Mouse (Mus musculus): ENCODE results near the gene Plch1.

The Plch1 gene

DNA sequence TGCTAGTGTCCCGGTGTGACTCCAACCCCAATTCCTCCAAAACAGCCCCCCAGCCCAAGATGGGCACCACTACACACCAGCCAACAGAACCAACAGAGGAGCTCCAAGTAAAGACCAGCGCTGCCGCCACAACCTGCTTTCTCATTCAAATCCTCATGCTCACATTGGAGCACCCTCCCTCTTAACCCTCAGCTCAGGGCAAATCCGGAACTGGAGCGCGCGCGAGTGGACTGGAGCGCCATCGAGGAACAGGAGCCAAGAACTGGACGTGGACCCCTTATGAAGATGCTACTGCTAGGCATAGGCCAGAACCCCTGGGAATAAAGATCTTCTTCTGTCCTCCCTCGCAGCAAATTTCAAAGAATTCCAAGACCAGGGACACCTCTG, at the start of gene Plch1:
Gene Plch1, minus strand, starts transcription at position 164 of the 387 bp plus-strand sequence.
- peak; percentile 36 to 44 for DNase-seq

DNA sequence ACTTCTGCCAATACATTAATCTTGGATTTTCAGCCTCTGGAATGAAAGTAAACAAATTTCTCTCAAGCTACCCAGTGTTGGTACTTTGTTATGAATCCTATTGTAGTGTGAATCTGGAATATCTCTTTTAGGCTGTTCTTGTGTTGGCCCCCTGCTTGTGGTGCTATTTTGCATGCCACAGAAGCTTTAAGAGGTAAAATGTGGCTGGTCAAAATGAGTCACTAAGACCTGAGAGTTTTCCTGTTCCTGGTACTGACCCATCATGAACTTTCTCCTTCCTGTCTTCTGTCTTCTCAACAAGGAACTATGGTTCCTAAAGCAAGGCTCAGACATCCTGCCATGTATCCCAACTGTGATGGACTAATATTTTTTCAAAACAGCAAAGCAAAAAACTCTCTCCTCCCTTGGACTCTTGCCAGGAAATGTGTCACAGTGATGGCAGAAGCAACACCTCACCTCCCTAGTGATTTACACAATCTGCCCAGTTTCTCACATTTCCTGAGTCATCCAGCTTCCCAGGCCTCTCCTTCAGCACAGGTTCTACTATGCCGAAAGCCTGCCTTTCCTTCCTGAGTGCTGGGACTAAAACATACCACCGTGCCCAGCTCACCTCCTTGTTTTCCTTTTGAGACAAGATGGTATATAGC, 42.1 kb upstream of the Plch1 start:
- DNase-seq: no peak

DNA sequence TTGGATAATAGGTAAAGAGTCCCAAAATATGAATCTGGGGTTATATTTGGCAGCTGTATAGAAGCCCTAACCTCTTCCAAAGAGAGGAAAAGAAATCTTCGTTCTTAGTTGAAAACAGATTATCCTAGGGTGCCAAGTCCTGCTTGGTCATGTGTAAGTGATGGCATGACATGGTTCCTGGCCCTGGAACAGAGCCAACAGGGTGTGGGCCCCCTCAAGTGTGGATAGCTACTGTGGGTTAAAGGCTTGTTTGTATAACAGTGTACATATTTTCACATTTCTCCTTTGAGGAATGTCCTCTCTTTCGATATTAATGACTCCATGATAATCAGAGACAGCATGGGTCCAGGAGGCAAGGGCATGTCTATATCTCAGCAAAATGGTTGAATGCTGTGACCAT, 39.7 kb upstream of the Plch1 start:
- DNase-seq: no peak

DNA sequence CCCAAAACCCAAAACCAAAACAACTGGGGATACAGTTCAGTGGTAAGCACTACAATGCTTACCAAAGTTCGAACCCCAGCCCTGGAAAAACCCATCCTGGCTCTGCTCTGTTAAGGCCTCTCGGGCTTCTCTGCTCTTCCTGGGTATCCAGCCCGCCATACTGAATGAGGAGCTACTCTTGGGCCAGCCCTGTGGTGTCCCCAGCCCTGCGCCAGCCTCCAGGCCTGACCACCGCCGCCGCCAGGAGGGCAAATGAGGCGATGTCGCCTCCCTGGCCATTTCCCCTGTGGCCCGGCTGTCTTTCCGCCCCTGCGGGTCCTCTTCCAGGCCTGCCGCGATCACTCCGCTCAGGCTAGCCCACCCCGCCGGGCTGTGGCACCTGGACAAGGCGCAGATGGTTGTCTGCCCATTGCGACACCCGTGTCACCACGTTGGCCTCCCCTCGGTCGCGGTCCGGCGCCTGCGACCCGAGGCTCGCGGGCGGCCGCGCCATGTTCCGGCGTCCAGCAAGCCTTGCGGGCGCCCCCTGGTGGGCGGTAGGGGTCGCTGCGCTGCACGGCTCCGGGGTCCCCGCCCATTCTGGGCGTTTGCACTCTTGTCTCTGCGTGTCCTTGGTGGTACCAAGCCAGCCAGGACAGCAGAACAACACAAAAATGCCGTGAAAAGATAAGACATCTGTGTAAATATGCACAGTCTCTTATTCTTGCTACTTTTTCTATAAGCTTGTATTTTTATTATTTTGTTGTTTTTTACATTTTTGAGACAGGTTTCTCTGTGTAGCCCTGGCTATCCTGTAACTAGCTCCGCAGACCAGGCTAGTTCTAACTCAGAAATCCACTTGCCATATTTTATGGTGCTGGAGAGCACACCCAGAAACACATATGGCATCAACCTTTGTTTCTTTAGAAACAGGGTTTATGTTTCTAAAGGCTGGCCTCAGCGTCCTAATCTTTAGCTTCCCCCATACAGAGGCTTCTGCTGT, 29.9 kb upstream of the Plch1 start, which contains the start of gene E130311K13Rik:
Gene E130311K13Rik, minus strand, starts transcription at position 595 of the 982 bp plus-strand sequence.
- DNase-seq: peak; percentile 85 to 90

DNA sequence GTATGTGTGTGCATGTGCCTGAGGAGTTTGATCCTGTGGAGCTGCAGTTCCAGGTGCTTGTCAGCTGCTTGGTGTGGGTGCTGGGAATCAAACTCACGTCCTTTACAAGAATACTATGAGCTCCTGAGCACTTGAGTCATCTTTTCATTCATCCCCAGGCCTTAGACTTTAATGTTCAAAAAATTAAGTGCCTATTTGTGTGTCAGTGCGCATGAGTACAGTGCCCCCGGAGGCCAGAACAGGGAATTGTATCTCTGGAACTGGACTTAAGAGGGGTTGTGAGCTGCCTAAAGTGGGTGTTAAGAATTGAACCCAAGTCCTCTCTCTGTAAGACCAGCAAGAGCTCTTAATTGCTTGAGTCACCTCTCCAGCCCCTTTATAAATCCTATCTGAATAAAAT, 20.4 kb upstream of the Plch1 start:
- DNase-seq: peak in 1 of 2 experiments; percentile 24

DNA sequence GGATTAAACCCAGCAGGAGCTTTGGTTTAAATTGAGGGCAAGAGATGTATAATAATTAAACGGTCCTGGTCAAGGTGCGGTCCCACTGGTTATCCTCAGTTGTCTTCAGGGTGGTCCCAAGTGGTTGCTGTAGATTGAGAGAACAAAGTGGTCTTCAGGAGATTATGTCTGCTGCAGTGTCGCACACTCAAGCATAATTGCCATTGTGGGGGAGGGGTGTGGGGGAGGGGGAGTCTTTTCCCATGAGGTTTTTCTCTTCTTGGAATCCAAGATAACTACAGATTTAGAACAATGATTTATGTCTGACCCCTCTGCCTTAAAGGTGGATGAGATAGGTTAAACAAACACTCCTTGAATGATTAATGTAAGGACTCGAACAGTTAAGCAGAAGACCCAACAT, 11.0 kb upstream of the Plch1 start:
- DNase-seq: no peak

DNA sequence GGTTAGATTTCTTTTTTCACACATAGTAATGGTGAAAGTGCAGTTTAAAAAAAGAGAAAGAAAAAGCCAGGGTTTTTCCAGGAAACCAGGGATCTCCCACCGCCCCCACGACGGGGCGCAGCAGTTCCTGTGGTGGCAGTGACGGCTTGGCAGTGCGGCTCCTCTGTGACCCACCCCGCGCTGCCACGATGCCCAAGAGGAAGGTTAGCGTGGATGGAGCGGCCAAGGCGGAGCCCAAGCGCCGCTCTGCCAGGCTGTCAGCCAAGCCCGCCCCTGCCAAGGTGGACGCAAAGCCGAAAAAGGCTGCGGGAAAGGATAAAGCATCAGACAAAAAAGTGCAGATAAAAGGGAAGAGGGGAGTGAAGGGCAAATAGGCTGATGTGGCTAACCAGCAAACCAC, 6.0 kb upstream of the Plch1 start:
- DNase-seq: no peak

DNA sequence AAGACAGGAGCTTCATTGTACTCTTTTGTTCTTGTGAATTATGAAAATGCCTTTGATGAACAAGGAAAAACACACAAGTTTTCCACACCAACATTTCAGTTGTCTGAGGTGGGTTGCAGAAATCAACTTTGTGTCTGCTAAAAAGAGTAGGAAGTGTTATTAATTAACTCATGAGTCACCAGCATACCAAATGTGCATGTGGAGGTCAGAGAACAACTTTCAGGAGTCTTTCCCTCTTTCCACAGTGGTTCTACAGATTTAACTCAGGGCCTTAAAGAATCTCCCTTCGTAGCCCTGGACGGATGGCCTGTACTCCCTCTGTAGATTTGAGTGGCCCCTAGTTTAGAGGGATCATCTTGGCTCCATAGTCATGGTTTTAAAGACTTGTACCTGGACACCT, 4.9 kb upstream of the Plch1 start:
- DNase-seq: no peak

DNA sequence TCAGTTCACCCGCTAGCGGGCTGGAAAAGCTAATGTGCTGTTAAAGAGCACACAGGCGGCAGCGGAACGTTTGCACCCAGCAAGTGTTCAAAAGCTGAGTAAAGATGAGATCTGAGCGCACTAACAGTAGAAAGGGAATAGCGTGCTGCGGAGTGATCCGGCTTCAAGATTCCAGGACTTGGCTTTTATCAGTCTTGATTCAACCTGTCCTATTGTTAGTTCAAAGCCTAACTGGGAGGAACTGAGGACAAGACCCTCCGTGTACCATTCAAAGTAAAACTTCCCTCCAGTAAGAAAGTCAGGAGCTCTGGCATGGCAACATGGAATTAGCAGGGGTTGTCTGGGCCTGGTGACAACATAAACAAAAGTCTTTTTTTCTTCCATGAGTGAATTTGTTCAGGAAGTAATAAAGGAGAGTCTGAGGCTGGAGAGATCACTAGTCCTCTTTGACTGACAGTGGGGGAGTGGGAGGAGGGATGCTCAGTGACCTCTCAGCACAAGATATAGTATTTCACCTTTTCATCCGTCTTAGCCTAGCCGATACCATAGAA, 824 bp upstream of the Plch1 start:
- DNase-seq: no peak

DNA sequence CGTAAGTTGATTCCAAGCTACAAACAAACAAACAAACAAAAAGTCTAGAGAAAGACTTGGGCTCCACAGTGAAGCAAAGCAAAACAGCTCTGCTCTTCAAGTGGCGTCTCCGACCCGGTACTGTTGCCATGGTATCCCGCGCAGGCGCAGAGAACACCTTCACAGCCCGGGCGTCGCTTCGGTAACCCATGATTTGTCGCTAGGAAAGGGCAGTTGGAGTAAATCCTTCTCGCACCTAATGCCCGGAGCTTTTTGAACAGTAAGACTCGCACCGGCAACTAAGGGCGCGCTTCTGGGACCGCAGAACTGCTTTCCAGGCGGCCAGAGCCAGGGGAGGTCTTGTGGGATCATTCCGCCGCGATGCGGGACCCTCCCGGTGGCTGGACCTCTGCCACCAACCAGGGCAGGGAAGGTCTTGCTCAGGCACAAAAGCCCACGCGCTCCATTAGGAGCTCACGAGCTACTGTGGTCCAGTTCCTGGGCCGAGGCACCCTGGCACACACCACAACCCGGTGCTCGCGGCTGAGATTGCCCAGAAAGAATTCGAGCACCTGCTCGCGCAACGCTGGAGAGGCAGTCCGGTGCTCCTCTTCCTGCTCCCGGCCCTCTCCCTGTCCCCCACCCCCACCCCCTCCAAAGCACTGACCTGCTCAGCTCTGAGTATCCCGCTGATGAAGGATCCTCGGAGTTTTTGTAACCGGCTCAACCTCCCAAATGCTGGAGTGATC, 527 bp downstream of the Plch1 start:
- DNase-seq: peak; percentile 76 to 84

DNA sequence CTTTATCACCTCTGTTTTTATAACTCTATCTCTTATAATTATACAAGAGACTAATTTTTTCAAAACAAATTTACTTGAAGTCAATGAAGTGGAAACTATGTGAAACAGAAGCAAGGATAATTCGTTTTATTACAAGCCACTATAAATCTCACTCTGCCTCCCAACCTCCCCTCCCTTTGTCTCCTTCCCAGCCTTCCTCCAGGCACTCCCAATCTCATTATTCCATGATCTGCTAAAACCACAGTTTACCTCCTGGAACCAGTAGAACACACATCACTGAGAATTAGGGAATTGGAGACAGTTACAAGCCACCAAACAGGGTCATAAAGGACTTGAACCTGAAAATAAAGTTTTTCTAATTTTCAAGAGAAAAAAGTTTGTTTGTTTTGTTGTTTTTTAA, 2.1 kb downstream of the Plch1 start:
- no peak for DNase-seq

DNA sequence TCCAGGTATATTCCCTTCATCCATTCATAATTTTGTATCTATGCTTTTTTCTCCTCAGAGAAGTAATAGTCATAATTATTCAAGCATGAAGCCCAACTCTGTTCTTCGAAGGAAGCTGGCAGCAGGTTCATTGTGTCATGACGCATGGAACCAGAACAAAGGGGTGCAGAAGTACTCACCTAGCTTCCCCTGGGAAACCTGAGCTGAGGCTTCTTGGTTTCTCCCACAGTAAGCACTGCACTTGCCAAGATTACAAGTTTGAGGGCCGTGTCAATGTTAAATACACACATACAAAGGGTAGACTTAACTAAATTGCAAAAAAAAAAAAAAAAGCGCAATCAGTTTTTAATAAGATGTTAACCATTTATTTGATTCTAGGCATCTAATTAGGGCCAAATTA, 3.0 kb downstream of the Plch1 start:
- peak in 1 of 2 experiments; percentile 30 for DNase-seq

DNA sequence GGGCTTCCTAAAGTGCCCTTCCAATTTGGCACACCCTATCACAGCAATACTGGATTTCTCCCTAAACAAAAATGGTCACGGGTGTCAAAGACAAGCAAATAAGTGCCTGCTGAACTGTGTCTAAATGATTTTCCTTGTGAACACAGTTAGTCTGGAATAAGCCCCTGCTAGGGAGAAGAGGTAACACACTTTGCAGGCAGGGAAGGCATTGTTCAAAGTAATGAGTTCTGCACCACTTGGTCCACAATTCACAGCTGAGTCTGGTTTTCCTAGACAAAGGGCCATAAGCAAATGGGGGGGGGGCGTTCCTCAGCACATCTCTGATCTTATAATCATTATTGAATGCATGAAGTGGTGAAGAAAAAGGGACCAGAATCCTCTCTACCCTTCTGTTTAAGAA, 3.5 kb downstream of the Plch1 start:
- DNase-seq: no peak

DNA sequence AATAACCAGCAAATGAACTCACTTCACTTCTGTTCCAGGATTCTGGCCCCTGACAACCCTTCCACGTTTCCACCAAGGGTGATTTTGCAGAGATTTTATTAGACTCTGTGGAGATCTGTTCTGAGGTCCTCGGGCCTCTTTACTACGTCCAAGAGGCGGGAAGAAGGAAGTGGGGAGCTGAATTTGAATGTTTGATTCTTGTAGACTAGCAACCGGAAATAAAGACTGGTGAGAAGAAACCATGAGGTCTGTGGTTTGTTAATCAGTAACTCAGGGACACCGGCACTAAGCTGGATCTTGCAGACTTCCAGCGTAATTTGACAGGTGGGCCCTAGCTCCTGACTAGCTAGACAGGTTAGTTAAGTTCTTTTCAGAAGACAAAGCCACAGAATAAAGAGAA, 5.6 kb downstream of the Plch1 start:
- DNase-seq: peak; percentile 3 to 45

DNA sequence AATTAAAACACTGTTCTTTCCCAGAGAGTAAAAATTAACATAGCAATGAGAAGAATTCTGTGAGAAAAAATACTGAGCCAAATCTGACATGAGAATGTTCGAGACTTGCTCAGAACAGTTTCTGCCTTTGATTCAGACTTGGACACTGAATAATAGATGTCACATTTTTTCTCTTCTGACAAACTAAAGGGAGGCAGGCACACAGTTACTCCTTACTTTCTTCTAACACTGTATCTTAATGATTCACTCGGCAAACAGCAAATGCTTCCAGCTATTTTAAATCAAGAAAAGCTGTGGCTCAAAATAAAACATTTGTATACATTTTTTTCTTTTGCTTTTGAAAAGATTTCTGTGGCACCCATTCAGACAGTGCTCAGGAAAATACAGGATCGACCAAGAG, 7.1 kb downstream of the Plch1 start:
- DNase-seq: no peak

DNA sequence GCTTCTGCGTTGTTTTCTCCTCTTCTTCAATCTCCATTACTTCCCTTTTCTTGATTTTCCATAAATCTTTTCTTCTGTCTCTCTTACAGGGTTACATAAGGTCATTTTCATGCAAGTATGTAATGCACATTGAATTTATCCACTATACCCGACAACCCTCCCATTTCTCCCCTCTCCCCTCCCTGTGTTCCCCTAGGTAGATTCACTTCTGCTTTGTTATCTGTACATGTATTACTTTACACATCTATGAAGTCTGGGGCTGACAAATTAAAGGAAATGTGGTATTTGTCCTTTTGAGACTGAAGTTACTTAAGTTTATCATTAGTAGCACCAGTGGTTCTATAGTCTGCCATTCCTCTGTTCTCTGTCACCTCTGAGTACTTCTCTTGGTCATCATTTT, 18.2 kb downstream of the Plch1 start:
- no peak for DNase-seq

DNA sequence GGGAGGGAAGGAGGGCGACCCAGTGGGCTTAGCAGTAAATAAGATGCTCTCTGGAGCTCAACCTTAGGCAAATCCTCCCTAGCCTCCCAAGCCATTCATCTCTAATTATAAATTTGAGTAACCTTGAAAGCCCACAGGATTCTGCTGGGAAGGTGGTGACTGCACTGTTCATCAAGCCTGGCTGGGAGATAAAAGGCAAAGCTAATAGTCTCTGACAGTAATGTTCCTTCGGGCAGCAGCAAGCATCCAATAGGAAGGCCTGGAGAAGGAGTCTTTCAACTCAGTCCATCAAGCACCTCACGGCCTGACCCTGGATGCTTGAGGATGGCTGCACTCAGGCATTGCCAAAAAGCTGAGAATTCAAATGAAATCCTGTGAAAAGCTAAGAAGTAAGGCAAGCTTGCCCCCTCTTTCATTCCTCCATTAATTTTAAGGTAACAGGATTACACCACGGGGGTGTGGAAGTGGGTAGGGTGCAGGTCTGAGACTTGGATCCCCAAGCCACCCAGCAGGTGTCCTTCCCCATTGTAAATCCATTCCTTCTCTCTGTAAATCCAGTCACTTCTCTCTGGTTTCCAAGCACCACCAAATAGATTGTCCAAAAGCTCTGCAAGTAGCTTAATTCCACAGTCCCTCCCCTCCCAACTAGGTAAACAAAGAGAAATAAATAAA, 20.1 kb downstream of the Plch1 start:
- DNase-seq: no peak

DNA sequence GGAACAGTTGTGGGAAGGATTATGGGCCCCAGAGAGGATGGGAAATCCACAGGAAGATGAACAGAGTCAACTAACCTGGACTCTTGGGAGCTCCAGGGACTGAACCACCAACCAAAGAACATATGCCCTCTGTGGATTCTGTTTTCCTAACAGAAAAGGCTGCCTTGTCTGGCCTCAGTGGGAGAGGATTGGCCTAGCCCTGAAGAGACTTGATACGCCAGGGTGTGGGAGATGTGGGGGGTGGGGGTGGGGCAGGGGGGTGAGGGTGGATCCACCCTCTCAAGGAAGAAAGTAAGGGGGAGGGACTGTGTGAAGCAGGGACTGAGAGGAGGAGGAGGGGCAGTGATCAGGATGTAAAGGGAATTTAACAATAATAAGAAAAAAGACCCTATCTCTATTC, 26.5 kb downstream of the Plch1 start:
- no peak for DNase-seq

DNA sequence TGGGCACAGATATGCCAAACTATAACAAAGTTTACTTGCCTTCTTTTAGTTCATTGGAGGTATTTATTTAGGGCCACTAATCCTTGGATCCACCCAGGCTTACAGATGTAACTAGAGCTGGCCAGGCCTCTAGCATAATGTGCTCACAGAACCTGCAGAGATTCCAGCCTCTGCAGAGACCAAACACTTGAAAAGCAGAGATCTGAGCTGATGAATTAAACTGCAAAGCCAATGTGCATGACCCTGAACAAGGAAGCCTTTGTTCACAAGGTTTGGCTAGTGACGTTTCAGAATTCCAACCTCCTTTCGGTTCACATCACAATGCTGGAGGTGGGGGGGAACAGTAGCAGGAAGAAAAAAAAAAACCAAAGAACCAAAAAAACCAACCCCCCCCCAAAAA, 28.0 kb downstream of the Plch1 start:
- peak in 1 of 2 experiments; percentile 7 for DNase-seq

DNA sequence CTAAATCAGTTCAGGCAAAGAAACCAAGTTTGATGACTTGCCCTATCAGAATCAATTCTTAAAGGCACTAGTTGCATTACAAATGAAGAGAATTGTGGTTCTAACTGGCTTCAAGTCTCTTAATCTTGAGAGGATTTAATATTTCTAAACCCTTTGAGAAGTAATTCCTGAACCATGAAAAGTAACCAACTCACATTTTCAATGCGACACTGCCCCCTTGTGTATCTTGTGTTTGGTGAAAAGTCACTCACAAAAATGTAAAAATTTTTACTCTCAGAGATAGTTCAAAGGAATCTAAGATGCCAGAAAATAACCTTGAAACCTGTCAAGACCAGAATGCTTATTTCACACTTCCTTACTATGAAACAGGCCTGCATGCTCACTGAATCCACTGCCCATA, 31.0 kb downstream of the Plch1 start:
- DNase-seq: no peak

DNA sequence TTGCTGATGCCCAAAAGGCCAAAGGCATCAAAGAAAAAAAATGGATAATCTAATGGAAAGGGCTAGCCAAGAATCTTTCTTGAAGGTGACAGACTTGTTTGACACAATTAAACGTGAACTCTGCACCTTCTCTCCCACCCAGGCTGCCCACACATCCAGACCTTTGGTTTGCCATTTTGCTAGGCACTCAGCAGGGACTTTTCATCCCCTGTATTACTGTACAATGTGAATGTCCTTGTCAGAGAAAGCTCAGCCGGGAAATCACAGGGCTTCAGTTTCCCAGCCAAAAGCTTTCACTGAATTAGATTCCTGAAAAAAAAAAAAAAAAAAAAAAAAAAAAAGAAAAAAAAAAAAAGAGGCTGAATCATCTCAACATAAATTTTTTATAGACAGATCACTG, 34.2 kb downstream of the Plch1 start:
- no peak for DNase-seq

DNA sequence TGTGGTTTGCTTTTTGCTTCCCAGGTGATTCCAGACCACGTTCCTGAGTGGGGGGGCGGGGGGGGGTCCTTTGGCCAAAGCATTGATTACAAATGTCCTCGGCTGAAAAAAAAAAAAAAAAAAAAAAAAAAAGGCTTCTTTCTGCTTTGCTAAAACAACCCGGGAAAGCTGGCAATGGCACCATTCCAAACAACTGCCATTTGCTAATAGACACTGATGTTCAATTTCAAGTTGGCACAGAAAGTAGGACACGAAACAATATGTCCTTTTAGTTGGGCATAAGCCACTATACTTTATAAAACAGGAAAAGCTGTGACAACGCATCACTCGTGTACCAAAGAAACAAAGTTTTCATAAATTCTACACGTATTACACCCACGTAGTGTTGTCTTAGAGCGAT, 36.6 kb downstream of the Plch1 start:
- DNase-seq: no peak

DNA sequence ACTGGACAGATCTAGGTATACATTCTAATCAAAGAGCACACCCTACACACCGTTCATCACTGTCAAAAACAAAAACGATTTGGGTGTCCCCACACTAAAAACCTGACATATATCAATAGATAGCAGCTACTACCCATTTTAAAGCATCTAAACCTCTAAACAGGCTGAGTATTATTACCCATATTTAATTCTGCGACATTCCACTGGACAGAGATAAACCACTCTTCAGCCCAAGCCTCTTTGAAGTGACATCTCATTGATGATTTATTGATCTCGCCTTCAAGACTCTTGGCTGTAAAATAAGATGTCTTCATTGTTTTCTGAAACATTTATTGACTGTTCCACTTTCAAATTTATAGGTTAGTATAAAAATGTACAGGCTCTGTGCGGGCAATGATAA, 46.4 kb downstream of the Plch1 start:
- DNase-seq: no peak
